Mouse (Mus musculus) CH12.LX (cell line): ENCODE data around the gene Cst6. TPM values are rescaled to one million over a fixed set of nuclear protein-coding genes. Genes with fewer than 3 reads are reported as not detected.

Experiments
- DNase-seq: peaks from one replicate; pipeline ENCODE4 v3.0.0-alpha.2; 2013; ENCODE audit errors: extremely low read depth
- H3K27ac ChIP-seq: 2 replicates; pipeline ENCODE4 v1.5.1; 2012; ENCODE audit warnings: low read depth, mild to moderate bottlenecking, control low read depth, moderate library complexity; ENCODE audit not compliant: insufficient read depth
- H3K27me3 ChIP-seq: replicated peaks from 2 replicates; pipeline ENCODE3; 2012; ENCODE audit warnings: inconsistent platforms
- H3K36me3 ChIP-seq, 2 experiments: replicated peaks in 1 of 2; 2 replicates each; pipeline versions ENCODE3 to v1.6.1; 2012; ENCODE audit warnings: inconsistent platforms in 1 of 2, low read length in 1 of 2, mild to moderate bottlenecking in 1 of 2, mixed read lengths in 1 of 2, moderate library complexity in 1 of 2; ENCODE audit not compliant: control insufficient read depth in 1 of 2, insufficient read depth in 1 of 2
- H3K4me1 ChIP-seq, 2 experiments: 2 replicates each; pipeline ENCODE4 v1.6.1; 2012; ENCODE audit warnings: inconsistent platforms in 1 of 2, moderate library complexity in 1 of 2; ENCODE audit not compliant: insufficient read depth in 2 of 2, control insufficient read depth in 1 of 2
- H3K4me2 ChIP-seq: 2 replicates; pipeline ENCODE4 v1.6.1; 2012; ENCODE audit warnings: low read depth, mild to moderate bottlenecking, control low read depth; ENCODE audit not compliant: poor library complexity, insufficient read depth, severe bottlenecking
- H3K4me3 ChIP-seq, 3 experiments: fragments of 150-350 bp in 1 of 3; sonication (generic) in 1 of 3; replicated peaks in 1 of 3; 2 replicates each; pipeline versions ENCODE3 to v1.5.1; 2011 to 2012; ENCODE audit warnings: low read depth in 2 of 3, low read length in 2 of 3, mild to moderate bottlenecking in 2 of 3, moderate library complexity in 2 of 3, control low read depth in 1 of 3, improper control_type of control experiment in 1 of 3, inconsistent platforms in 1 of 3, mixed read lengths in 1 of 3; ENCODE audit not compliant: poor library complexity in 1 of 3
- H3K79me2 ChIP-seq: replicated peaks from 2 replicates; pipeline ENCODE4 v1.6.1; 2012; ENCODE audit warnings: mild to moderate bottlenecking, moderate library complexity; ENCODE audit not compliant: control insufficient read depth, poor library complexity, insufficient read depth, severe bottlenecking; ENCODE audit errors: extremely low read depth
- H3K9ac ChIP-seq: 2 replicates; pipeline ENCODE4 v1.6.1; 2012; ENCODE audit warnings: low read depth, mild to moderate bottlenecking, control low read depth, moderate library complexity; ENCODE audit not compliant: insufficient read depth
- H3K9me3 ChIP-seq: replicated peaks from 2 replicates; pipeline ENCODE3; 2012; ENCODE audit warnings: low read length, inconsistent platforms, mixed read lengths
- BHLHE40 ChIP-seq: IDR thresholded peaks from 2 replicates; pipeline ENCODE4 v1.6.1; 2011; ENCODE audit warnings: mild to moderate bottlenecking, low read depth, low read length, improper control_type of control experiment
- CHD1 ChIP-seq: IDR thresholded peaks from 2 replicates; pipeline ENCODE4 v1.6.1; 2012; ENCODE audit warnings: low read depth, low read length, improper control_type of control experiment, inconsistent platforms
- CHD2 ChIP-seq: IDR thresholded peaks from 2 replicates; pipeline ENCODE4 v1.6.1; 2011; ENCODE audit warnings: low read length, improper control_type of control experiment
- CTCF ChIP-seq, 2 experiments: IDR thresholded peaks in 1 of 2; conservative IDR thresholded peaks in 1 of 2; 2 replicates each; pipeline ENCODE4 v1.5.1; 2011 to 2012; ENCODE audit warnings: low read depth in 2 of 2, low read length in 2 of 2, improper control_type of control experiment in 1 of 2, inconsistent platforms in 1 of 2, mild to moderate bottlenecking in 1 of 2, moderate library complexity in 1 of 2
- ELF1 ChIP-seq: IDR thresholded peaks from 2 replicates; pipeline ENCODE4 v1.6.1; 2014; ENCODE audit warnings: low read depth, mild to moderate bottlenecking, inconsistent platforms, low read length, improper control_type of control experiment
- ETS1 ChIP-seq: conservative IDR thresholded peaks from 2 replicates; pipeline ENCODE4 v1.6.1; 2012; ENCODE audit warnings: low read depth, mild to moderate bottlenecking, inconsistent platforms, low read length, improper control_type of control experiment, moderate library complexity
- GABPA ChIP-seq: IDR thresholded peaks from 2 replicates; pipeline ENCODE4 v1.6.1; 2012; ENCODE audit warnings: low read depth, low read length, improper control_type of control experiment, inconsistent platforms; ENCODE audit not compliant: insufficient replicate concordance
- HCFC1 ChIP-seq: IDR thresholded peaks from 2 replicates; pipeline ENCODE4 v1.6.1; 2012; ENCODE audit warnings: low read depth, mild to moderate bottlenecking, inconsistent platforms, low read length, improper control_type of control experiment
- JUN ChIP-seq: IDR thresholded peaks from 2 replicates; pipeline ENCODE4 v1.6.1; 2011; ENCODE audit warnings: low read depth, mild to moderate bottlenecking, low read length, improper control_type of control experiment, moderate library complexity; ENCODE audit not compliant: insufficient read depth
- MAX ChIP-seq: IDR thresholded peaks from 2 replicates; pipeline ENCODE4 v1.6.1; 2011; ENCODE audit warnings: low read length, improper control_type of control experiment
- MEF2A ChIP-seq: IDR thresholded peaks from 2 replicates; pipeline ENCODE4 v1.6.1; 2014; ENCODE audit warnings: low read depth, mild to moderate bottlenecking, inconsistent platforms, low read length, improper control_type of control experiment, borderline replicate concordance
- MYC ChIP-seq: IDR thresholded peaks from 2 replicates; pipeline ENCODE4 v1.6.1; 2011; ENCODE audit warnings: low read depth, mild to moderate bottlenecking, improper control_type of control experiment, low read length
- NELFE ChIP-seq: IDR thresholded peaks from 2 replicates; pipeline ENCODE4 v1.6.1; 2011; ENCODE audit warnings: low read depth, low read length, improper control_type of control experiment
- NRF1 ChIP-seq: IDR thresholded peaks from 2 replicates; pipeline ENCODE4 v1.6.1; 2014; ENCODE audit warnings: low read depth, mild to moderate bottlenecking, inconsistent platforms, low read length, improper control_type of control experiment, moderate library complexity
- POLR2A ChIP-seq: IDR thresholded peaks from 2 replicates; pipeline ENCODE4 v1.6.1; 2011; ENCODE audit warnings: low read depth, mild to moderate bottlenecking, improper control_type of control experiment, low read length
- POLR2AphosphoS2 ChIP-seq: IDR thresholded peaks from 2 replicates; pipeline ENCODE4 v1.6.1; 2011; ENCODE audit warnings: low read depth, low read length, improper control_type of control experiment
- SMC3 ChIP-seq: IDR thresholded peaks from 2 replicates; pipeline ENCODE4 v1.6.1; 2011; ENCODE audit warnings: low read depth, low read length, improper control_type of control experiment
- TCF12 ChIP-seq: IDR thresholded peaks from 2 replicates; pipeline ENCODE4 v1.6.1; 2014; ENCODE audit warnings: low read depth, mild to moderate bottlenecking, inconsistent platforms, low read length, improper control_type of control experiment
- UBTF ChIP-seq: IDR thresholded peaks from 2 replicates; pipeline ENCODE4 v1.6.1; 2012; ENCODE audit warnings: low read depth, mild to moderate bottlenecking, inconsistent platforms, low read length, improper control_type of control experiment, moderate library complexity
- USF2 ChIP-seq: conservative IDR thresholded peaks from 2 replicates; pipeline ENCODE4 v1.6.1; 2011; ENCODE audit warnings: low read depth, low read length, improper control_type of control experiment
- ZC3H11A ChIP-seq: IDR thresholded peaks from 2 replicates; pipeline ENCODE4 v1.6.1; 2012; ENCODE audit warnings: low read depth, mild to moderate bottlenecking, inconsistent platforms, low read length, improper control_type of control experiment
- ZKSCAN1 ChIP-seq: IDR thresholded peaks from 2 replicates; pipeline ENCODE4 v1.6.1; 2012; ENCODE audit warnings: low read depth, inconsistent platforms, low read length, improper control_type of control experiment, borderline replicate concordance
- ZNF384 ChIP-seq: IDR thresholded peaks from 2 replicates; pipeline ENCODE4 v1.6.1; 2012; ENCODE audit warnings: low read depth, low read length, improper control_type of control experiment, inconsistent platforms
- dilution Hi-C: fragments of 300-500 bp; cut with MboI; formaldehyde crosslinking; loops from 2 replicates; pipeline ENCODE4 v1.14.3; 2020; ENCODE audit warnings: low sequenced_read_pairs; ENCODE audit not compliant: extremely low pct_unique_long_range_greater_than_20kb, extremely low pct_ligation_motif_present
- in situ Hi-C: fragments of 300-500 bp; cut with MboI; formaldehyde crosslinking; loops from 3 replicates; pipeline ENCODE4 v1.14.3; 2019; ENCODE audit warnings: low sequenced_read_pairs, low pct_ligation_motif_present, low pct_unique_long_range_greater_than_20kb, mixed read lengths
- polyA plus RNA-seq: library from polyadenylated mRNA; unstranded; fragments of >175 nt; gene quantifications from 2 replicates; pipeline ENCODE4 v1.2.1, GENCODE M21; 2012; ENCODE audit warnings: low read depth; ENCODE audit not compliant: insufficient read length
- total RNA-seq, 2 experiments: library from RNA; depleted of rRNA; stranded (reverse); fragments of 300-350 nt in 1 of 2; fragments of >200 nt in 1 of 2; gene quantifications; 2 replicates each; pipeline ENCODE4 v1.2.3; 2012 to 2014

The Cst6 gene
- total and polyA plus RNA-seq, 3 experiments, result 1.9 TPM; not detected in 2

DNA sequence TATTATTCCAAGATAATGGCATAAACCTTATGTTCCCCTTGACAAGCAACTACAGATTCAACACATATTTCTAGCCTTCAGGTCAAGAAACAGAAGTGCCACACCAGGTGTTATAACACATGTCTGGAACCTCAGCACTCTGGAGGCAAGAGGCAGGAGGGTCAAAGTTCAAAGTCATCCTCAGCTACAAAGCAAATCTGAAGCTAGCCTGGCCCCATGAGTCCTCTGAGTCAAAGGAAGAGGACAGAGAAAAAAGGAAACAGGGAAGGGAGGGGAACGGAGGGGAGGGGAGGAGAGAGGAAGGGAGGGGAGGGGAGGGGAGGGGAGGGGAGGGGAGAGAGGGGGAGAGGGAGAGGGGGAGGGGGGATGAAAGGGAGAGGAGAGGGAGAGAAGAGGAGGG is 6.7 kb upstream of the Cst6 start:
- dilution Hi-C loops (no loop called here), in situ Hi-C loops (no loop called here)
- Histone ChIP-seq H3K4me1 (peaks cover 7 to 19% of the 10 kb centered on the region in 2 experiments), H3K27ac (no peak overlapping the region), H3K36me3 (peaks cover 0 to 5% of the 10 kb centered on the region in 2 experiments), H3K4me3 (no peak overlapping the region), H3K4me2 (no peak overlapping the region), H3K9ac (no peak overlapping the region), H3K9me3 (no peaks in the 10 kb centered on the region), H3K79me2 (no peaks in the 10 kb centered on the region), H3K27me3 (no peaks in the 10 kb centered on the region)
- no peak for TF ChIP-seq SMC3
- no peak for TF ChIP-seq TCF12
- no peak for TF ChIP-seq HCFC1
- TF ChIP-seq UBTF, result no peak
- TF ChIP-seq NELFE, result no peak
- TF ChIP-seq JUN, result no peak
- TF ChIP-seq ELF1, result no peak
- TF ChIP-seq BHLHE40, result no peak
- TF ChIP-seq NRF1, result no peak
- TF ChIP-seq ETS1, result no peak
- TF ChIP-seq CHD1, result no peak
- TF ChIP-seq POLR2AphosphoS2, result no peak
- TF ChIP-seq CTCF (conservative IDR thresholded peaks at IDR 0.05 in 1 of 2, IDR thresholded peaks at IDR 0.05 in 1 of 2; ENCODE audit: low read depth in 2 of 2, low read length in 2 of 2), result no peak
- TF ChIP-seq USF2, result no peak
- peak; percentile 31 for DNase-seq

DNA sequence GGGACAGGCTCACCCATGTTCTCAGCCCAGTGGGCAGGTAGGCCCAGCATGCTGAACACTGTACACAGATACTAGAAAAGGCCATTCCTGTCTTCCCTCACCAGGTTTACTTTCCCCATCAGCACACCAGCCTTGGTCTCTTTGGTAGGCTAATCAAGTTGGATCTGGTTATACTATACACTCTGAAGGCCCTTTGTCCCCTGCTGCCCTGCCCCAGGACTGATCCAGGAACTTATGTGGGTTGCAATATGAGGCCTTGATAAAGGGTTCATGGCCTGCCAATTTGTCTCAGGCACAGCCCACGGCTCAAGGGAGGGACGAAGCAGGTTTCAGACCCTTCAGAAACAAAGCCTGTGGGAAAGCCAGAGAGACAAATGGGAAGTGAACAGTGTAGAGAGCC is 4.2 kb upstream of the Cst6 start:
- Histone ChIP-seq H3K79me2 (no peaks in the 10 kb centered on the region), H3K4me1 (peaks cover 0 to 7% of the 10 kb centered on the region in 2 experiments; a peak in 2 of 4 replicates), H3K9ac (no peak overlapping the region), H3K27ac (no peak overlapping the region), H3K36me3 (no peaks in the 10 kb centered on the region), H3K27me3 (no peaks in the 10 kb centered on the region), H3K9me3 (no peaks in the 10 kb centered on the region), H3K4me2 (no peak overlapping the region), H3K4me3 (no peak overlapping the region)
- no peak for DNase-seq
- TF ChIP-seq ZC3H11A (no peak), NELFE (no peak), GABPA (no peak), POLR2A (no peak), ZKSCAN1 (no peak), NRF1 (no peak), MEF2A (no peak), MYC (no peak), ZNF384 (no peak), CHD2 (no peak), UBTF (no peak), USF2 (no peak), MAX (no peak), ETS1 (no peak)
- dilution Hi-C loops, result no loop called here
- in situ Hi-C loops, result no loop called here
